9 mouse cellular contexts compared by ENCODE assay signal in the genomic region with DNA sequence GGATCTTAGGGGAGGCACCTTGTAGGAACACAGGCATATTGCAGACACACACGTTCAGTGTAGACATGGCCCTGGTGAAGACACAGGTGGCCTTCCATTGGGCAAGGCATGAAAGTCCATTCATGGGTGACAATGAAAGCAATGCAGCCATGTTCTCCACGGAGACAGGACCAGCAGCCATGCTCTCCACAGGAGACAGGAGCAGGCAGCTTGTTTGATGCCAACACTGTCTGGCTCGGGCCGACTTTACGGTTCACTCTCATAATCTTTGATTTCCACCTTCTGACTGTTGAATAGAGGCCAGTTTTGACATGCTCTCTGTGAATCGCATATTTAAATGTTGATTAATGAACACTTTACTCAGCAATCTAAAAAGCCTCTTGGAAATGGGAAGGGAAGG.
"Had no signal": no experiment of that assay in that cellular context is flagged by ENCODE, and none has a peak within 500 bp of the region (broad histone marks: within the 10 kb centered on the region; RNA-seq: fewer than 3 reads in every experiment).

No protein-coding gene starts in this region.

- ATAC-seq: lung, postnatal 0 days; midbrain, embryonic 13.5 days had no signal

- H3K9me3 ChIP-seq: liver, embryonic 15.5 days had no signal

- H3K27ac ChIP-seq: liver, embryonic 15.5 days; midbrain, embryonic 13.5 days had no signal

- DNase-seq: kidney, postnatal 14 days; lung, adult 2 months; lung, postnatal 36 days; right cerebral cortex, postnatal 25 days; thymus, postnatal 36 days had no signal

- H3K4me1 ChIP-seq: liver, embryonic 15.5 days had no signal

- H3K27me3 ChIP-seq: liver, embryonic 15.5 days had no signal

- H3K36me3 ChIP-seq: liver, embryonic 15.5 days had no signal

- H3K9ac ChIP-seq: liver, embryonic 15.5 days; midbrain, embryonic 13.5 days had no signal

- H3K4me3 ChIP-seq: liver, embryonic 15.5 days; midbrain, embryonic 13.5 days had no signal

- H3K4me2 ChIP-seq: liver, embryonic 11.5 days; liver, embryonic 15.5 days; midbrain, embryonic 13.5 days had no signal
